Mouse (Mus musculus) left cerebral cortex, postnatal 4 days (tissue): ENCODE measurements around the gene Lrp5. TPM values are rescaled to one million over a fixed set of nuclear protein-coding genes. Genes with fewer than 3 reads are reported as not detected.
"Not testable (repeated sequence)": the region's sequence is repeated elsewhere in the genome, so short reads cannot be mapped to it uniquely, and the experiment has no call there.

Experiments used
- DNase-seq: peaks from one replicate; pipeline ENCODE4 v3.0.0-alpha.2; 2022
- intact Hi-C: fragments of 180-260 bp; cut with DNase I; formaldehyde crosslinking; loops from one replicate; pipeline ENCODE4 v1.15.1; 2025
- total RNA-seq, 2 experiments: library from RNA; stranded (reverse); gene quantifications; 2 replicates each; pipeline ENCODE4 v1.2.3; 2021

The Lrp5 gene
- total RNA-seq, 2 experiments from 2014 or later: 11.9 to 13.2 TPM

DNA sequence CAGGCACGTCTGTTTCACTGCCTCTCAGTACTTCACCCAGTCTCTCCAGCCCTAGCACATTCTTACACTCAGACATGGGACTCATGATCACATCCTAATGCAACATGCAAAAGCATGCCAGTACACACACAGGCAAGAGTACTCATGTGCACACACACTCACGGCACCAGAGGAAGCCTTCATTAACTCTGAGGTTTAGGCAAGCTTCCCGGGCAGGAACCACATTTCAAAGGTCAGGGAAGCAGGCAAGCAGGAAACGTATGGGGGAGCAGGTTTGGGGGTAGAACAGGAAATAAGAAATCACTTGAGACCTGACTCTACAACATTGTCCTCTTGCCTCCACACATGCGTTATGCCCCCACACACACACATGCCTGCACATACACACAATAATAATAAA is 20.9 kb downstream of the Lrp5 start:
- DNase-seq: no peak

DNA sequence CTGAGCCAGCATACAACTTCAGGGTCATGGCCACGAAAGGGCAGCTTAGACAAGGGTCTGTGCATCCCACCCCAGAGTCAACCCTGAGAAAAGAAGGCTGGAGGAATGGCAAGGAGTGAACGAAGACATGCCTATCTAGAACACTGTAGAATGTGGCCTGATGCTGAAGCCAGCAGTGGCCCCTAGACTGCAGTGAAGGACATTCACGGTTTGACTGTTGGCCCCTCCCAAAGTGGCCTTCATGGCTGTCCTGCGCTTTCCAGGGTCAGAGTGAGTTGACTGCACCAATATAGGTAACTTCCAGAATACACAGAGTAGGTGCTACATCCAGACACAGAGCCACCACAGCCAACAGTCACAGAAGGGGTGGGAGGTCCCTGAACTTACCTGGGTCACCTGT is 28.4 kb downstream of the Lrp5 start:
- no peak for DNase-seq
- intact Hi-C loops: no loop called here

More for the DNA sequence above, 20.9 kb downstream of the Lrp5 start:
- intact Hi-C loops: no loop called here

DNA sequence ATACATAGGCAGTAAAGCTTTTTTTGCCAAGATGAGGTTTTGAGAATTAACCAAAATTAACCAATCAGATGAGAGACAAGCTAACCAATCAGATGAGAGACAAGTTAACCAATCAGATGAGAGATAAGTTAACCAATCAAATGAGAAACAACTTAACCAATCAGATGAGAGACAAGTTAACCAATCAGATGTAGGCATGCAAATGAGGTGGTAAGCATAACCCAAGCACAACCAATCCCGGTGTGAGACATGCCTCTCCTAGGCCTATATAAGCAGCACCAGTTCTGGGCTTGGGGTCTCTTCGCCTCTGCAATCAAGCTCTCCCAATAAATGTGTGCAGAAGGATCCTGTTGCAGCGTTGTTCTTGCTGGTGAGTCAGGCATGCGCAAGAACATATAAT is 29.3 kb downstream of the Lrp5 start:
- intact Hi-C loops, DNase-seq: not testable (repeated sequence)

DNA sequence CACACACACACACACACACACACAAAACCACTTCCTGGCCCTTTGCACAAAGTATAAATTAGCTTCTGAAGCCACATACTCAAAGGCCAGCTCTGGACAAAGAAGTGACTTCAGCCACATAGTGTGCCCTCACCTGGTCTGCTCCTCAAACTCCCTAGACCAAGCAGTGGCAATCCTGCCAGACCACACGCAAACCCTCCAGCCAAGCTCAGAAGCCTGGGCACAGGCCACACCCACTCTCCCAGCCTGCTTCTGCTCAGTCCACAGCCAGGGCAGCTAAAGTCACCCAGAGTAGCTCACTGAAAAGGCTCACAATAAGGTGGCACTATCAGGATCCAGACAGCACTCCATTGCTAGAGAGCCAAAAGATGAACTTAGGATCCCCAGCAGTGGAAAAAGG is 30.2 kb downstream of the Lrp5 start:
- no peak for DNase-seq
- intact Hi-C loops: no loop called here

DNA sequence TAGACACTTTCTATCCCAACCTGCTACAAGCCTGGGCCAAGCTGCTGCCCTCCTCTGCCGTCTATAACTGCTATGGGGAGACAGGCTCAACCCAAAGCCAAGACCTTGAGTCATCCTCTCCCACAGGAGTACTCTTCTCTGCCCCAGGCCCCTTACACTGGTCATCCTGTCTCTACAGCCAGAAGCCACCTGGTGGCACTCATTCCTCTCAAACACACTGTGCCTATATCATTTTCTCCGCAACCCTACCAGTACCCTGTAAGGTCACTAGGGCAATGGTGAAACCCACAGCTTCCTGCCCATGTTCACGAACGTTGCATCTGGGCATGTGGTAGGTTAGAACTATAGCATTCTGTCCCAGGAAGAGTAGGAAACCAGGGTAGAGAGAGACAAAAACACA is 31.4 kb downstream of the Lrp5 start:
- no peak for DNase-seq
- intact Hi-C loops: no loop called here

GRCm38 (mm10) chr19:3654058-3654457 is 32.3 kb downstream of the Lrp5 start:
- intact Hi-C loops: no loop called here
- DNase-seq: no peak

GRCm38 (mm10) chr19:3653508-3653907 is 32.9 kb downstream of the Lrp5 start:
- no peak for DNase-seq
- intact Hi-C loops: no loop called here

DNA sequence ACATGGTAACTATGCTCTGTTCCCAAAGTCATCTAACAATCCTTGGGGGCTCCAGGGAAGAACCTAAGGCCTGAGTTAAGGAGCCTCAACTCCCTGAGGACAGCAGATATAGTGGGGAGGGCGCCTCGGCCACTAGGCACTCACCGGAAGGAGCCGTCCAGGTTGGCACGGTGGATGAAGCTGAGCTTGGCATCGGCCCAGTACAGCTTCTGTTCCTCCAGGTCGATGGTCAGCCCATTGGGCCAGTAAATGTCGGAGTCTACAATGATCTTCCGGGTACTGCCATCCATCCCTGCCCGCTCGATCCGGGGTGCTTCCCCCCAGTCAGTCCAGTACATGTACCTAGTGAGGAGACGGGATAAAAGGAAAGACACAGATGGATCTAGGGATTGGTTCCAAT is 34.4 kb downstream of the Lrp5 start:
- intact Hi-C loops: no loop called here
- DNase-seq: no peak

DNA sequence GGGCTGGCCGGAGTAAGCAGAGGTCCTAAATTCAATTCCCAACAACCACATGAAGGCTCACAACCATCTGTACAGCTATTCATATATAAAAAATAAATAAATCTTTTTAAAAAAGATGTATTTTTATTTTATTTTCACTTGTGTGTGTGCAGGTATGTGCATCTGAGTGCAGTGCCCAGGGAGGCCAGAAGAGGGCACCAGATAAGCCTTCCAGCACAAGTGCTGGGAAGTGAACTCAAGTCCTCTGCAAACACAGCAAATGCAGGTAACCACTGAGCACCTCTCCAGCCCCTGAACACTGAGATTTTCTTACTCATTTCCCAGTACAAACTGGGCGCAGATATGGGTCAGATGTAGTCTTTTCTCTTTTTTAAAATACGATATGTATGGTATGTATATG is 35.1 kb downstream of the Lrp5 start:
- intact Hi-C loops: no loop called here
- DNase-seq: no peak

- intact Hi-C loops: no loop called here
- no peak for DNase-seq
Observed at GRCm38 (mm10) chr19:3650448-3650847, 35.9 kb downstream of the Lrp5 start.

- intact Hi-C loops: no loop called here
- DNase-seq: no peak
Observed at GRCm38 (mm10) chr19:3648830-3649450, 37.4 kb downstream of the Lrp5 start.

GRCm38 (mm10) chr19:3647999-3648398 is 38.4 kb downstream of the Lrp5 start:
- intact Hi-C loops: no loop called here

GRCm38 (mm10) chr19:3645813-3646212 is 40.6 kb downstream of the Lrp5 start:
- intact Hi-C loops: no loop called here
- no peak for DNase-seq

More at GRCm38 (mm10) chr19:3647999-3648398, 38.4 kb downstream of the Lrp5 start:
- no peak for DNase-seq

DNA sequence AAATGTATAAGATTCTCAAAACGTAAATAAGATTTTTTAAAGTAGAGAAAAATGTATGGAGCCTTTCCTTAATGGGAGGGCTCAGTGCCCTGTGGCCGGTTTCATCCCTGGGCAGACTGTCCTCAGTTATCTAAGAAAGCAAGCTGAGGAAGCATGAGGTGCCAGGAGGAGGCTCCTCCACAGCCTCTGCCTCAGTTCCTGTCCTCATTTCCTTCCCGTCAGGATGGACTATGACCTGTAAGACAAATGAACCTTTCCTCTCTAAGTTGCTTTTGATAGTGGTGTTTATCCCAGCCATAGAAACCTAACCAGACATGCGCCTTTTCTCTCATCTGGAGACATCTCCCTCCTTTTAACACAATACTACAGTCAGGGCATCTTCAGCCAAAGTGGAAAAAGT is 41.0 kb downstream of the Lrp5 start:
- intact Hi-C loops: no loop called here
- DNase-seq: no peak

- intact Hi-C loops: no loop called here
- no peak for DNase-seq
Observed at GRCm38 (mm10) chr19:3639561-3639960, 46.8 kb downstream of the Lrp5 start.

DNA sequence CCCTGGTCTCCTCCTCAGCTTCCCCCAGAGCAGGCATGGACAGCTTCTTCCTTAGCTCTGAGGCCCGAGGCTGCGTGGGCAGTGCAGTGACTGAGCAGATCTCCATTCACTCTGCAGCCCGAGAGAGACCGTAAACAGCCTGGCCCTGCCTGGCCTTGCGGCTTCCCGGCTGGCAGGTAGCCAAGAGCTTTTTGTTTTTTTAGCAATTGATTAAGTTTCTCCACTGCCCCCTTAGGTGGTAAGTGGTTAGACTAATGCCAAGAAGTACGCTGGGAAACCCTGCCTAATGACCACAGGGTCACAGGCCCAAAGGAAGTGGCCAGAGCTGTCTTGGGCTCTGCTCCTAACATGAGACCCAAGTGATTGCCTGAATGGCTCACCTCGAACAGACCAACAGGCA is 47.7 kb downstream of the Lrp5 start:
- DNase-seq: peak; percentile 50

GRCm38 (mm10) chr19:3632018-3632417 is 54.3 kb downstream of the Lrp5 start:
- no peak for DNase-seq
- intact Hi-C loops: no loop called here

More for the DNA sequence above, 47.7 kb downstream of the Lrp5 start:
- intact Hi-C loops: no loop called here

DNA sequence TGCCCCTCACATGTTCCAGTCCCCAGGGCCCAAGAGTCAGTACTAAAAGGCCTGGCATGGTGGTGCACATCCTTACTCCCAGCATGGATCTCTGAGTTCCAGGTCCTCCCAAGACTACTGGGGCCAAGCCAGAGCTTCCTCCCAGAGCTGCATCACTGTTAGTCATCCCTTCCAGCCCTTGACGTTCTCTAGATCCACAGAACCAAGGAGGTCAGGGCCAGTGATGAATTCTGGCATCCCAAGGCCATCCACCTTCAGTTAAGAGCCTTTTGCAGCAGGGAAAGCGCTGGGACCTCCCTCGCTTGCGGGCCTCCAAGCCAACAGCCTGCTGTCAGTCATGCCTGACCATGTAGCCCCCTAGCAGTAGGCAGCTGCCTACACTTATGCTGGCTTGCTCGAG is 54.9 kb downstream of the Lrp5 start:
- DNase-seq: no peak
- intact Hi-C loops: no loop called here

GRCm38 (mm10) chr19:3630486-3630885 is 55.9 kb downstream of the Lrp5 start:
- peak; percentile 29 for DNase-seq
- intact Hi-C loops: no loop called here

DNA sequence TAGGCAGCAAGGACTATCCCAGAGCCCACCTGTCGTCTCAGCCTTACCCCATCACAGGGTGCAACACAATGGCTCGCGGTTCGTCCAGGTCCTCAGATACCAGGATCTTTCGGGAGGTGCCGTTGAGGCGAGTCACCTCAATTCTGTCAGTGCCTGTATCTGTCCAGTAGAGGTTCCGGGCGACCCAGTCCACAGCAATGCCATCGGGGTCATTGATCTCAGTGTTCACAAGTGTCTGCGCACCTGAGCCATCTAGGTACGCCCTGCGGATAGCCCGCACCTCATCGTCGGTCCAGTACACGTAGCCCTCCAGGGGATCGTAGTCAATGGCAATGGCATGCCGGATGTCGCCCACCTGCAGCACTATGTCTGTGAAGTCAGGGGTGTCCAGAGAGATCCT is 56.3 kb downstream of the Lrp5 start:
- intact Hi-C loops: no loop called here
- no peak for DNase-seq

DNA sequence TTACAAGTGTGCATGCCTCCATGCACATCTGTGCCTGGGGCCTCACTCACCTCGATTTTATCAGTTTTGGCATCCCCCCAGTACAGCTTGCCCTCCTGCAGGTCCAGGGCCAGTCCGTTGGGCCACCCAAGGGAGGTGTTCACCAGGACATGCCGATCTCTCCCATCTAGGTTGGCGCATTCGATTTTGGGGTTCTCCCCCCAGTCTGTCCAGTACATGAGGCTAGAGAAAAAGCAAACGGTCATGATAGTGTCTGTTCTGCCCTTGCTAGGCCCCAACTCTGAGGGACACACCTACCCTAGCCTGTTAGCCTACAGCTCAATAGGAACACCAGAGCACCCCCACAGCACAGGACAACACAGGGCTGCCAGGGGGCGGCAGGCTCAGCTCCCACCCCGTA is 58.1 kb downstream of the Lrp5 start:
- intact Hi-C loops: no loop called here
- no peak for DNase-seq

DNA sequence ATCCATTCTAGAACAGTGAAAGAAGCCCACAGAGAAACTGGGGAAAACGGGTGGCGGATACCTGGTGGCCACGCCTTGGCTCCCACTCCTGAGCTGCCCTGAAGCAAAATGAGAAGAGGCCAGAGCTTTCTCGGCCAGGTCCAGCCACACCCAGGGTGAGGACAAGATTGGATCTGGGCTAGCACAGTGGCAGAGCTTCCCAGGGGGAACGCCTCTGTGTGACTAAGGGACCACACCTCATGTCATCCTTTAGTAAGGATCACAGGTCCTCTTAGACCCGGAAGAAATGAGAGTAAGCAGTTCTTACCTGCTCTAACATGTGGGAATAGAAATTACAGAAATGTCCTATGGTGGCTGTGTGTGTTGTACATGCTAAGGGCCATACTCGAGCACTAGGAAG is 61.3 kb downstream of the Lrp5 start:
- intact Hi-C loops: no loop called here
- no peak for DNase-seq

GRCm38 (mm10) chr19:3623824-3624223 is 62.5 kb downstream of the Lrp5 start:
- intact Hi-C loops: loop anchor here (5.0 kb wide), 1 partner anchor 58 kb away; no protein-coding TSS in a partner anchor

More at GRCm38 (mm10) chr19:3623824-3624223, 62.5 kb downstream of the Lrp5 start:
- peak; percentile 43 for DNase-seq
